Mouse (Mus musculus) heart, embryonic 14.5 days (tissue): Measurements from ENCODE around the gene Rufy1. TPM values are rescaled to one million over a fixed set of nuclear protein-coding genes. Genes with fewer than 3 reads are reported as not detected.
A peak's percentile ranks its signal among the peaks of the same experiment; 100 is the strongest.

ENCODE experiments used
- ATAC-seq: fragments of 200-750 bp; cut with Nextera tagmentation; 2 replicates; pipeline ENCODE4 v1.8.0; 2017; ENCODE audit warnings: low read depth, moderate TSS enrichment; ENCODE audit not compliant: insufficient number of reproducible peaks, insufficient read depth, low FRiP score
- H3K27ac ChIP-seq, 2 experiments: fragments of 200-500 bp in 1 of 2; fragments of 300-500 bp in 1 of 2; sonication (generic) in 1 of 2; replicated peaks in 1 of 2; 2 replicates each; pipeline ENCODE4 v1.5.1; 2012 to 2014; ENCODE audit warnings: low read depth in 2 of 2, low read length in 2 of 2, control low read depth in 1 of 2, mild to moderate bottlenecking in 1 of 2, mixed read lengths in 1 of 2; ENCODE audit not compliant: control insufficient read depth in 1 of 2, insufficient read depth in 1 of 2
- H3K27me3 ChIP-seq: fragments of 300-500 bp; sonication (generic); 2 replicates; pipeline ENCODE4 v1.6.1; 2014; ENCODE audit warnings: mild to moderate bottlenecking, low read length, control low read depth; ENCODE audit not compliant: control insufficient read depth, insufficient read depth
- H3K36me3 ChIP-seq: fragments of 300-500 bp; sonication (generic); 2 replicates; pipeline ENCODE4 v1.6.1; 2014; ENCODE audit warnings: mild to moderate bottlenecking, control low read depth, low read length, mixed read lengths; ENCODE audit not compliant: control insufficient read depth, insufficient read depth
- H3K4me1 ChIP-seq, 2 experiments: fragments of 200-500 bp in 1 of 2; fragments of 300-500 bp in 1 of 2; sonication (generic) in 1 of 2; 2 replicates each; pipeline ENCODE4 v1.6.1; 2012 to 2014; ENCODE audit warnings: low read length in 2 of 2, control low read depth in 1 of 2, mixed read lengths in 1 of 2; ENCODE audit not compliant: control insufficient read depth in 2 of 2, insufficient read depth in 2 of 2
- H3K4me2 ChIP-seq: fragments of 300-500 bp; sonication (generic); 2 replicates; pipeline ENCODE4 v1.6.1; 2014; ENCODE audit warnings: mild to moderate bottlenecking, low read length
- H3K4me3 ChIP-seq, 2 experiments: fragments of 200-500 bp in 1 of 2; fragments of 300-500 bp in 1 of 2; sonication (generic) in 1 of 2; 2 replicates each; pipeline ENCODE4 v1.5.1; 2012 to 2014; ENCODE audit warnings: low read length in 2 of 2, mild to moderate bottlenecking in 2 of 2, control low read depth in 1 of 2, low read depth in 1 of 2, moderate library complexity in 1 of 2; ENCODE audit not compliant: control insufficient read depth in 1 of 2, insufficient read depth in 1 of 2
- H3K9ac ChIP-seq: fragments of 300-500 bp; sonication (generic); 2 replicates; pipeline ENCODE4 v1.6.1; 2014; ENCODE audit warnings: mild to moderate bottlenecking, low read length
- H3K9me3 ChIP-seq: fragments of 300-500 bp; sonication (generic); 2 replicates; pipeline ENCODE4 v1.6.1; 2016; ENCODE audit warnings: low read length, control low read depth; ENCODE audit not compliant: control insufficient read depth
- WGBS: fragments of 180-500 bp; shearing (Covaris S2); extraction: QIAGEN DNeasy Blood & Tissue Kit; methylation state at CpG from one replicate; pipeline ENCODE4 v1.1.7; 2014; 5-methylcytosine and 5-hydroxymethylcytosine counted together
- polyA plus RNA-seq: library from polyadenylated mRNA; unstranded; fragments of >200 nt; fragmentation: Nextera tagmentation; extraction: Ambion mirVana; gene quantifications from 2 replicates; pipeline ENCODE4 v1.2.1, GENCODE M21; 2014

Rufy1 gene
- polyA plus RNA-seq, 1 experiment from 2014 or later, result 28.6 TPM

- no peak overlapping the region for H3K27ac ChIP-seq
- 2% methylated on average over 74 of the region's 74 CpGs for WGBS
- ATAC-seq, result peak; percentile 45; the same call in 1 of the 2 replicates
These were observed 71.7 kb downstream of the Rufy1 start for GRCm38 (mm10) chr11:50358950-50359861.

GRCm38 (mm10) chr11:50355395-50355794, 75.5 kb downstream of the Rufy1 start:
- no peak overlapping the region for H3K9ac ChIP-seq
- peaks cover 3% of the 10 kb centered on the region; the same call in 1 of the 2 replicates for H3K27me3 ChIP-seq
- no peaks in the 10 kb centered on the region for H3K36me3 ChIP-seq
- no peak overlapping the region for H3K4me3 ChIP-seq
- WGBS, result 33% methylated on average over 1 of the region's 1 CpGs
- H3K4me1 ChIP-seq, result no peaks in the 10 kb centered on the region
- H3K9me3 ChIP-seq, result no peaks in the 10 kb centered on the region
- no peak for ATAC-seq
- H3K4me2 ChIP-seq, result no peak overlapping the region
- H3K27ac ChIP-seq, result no peak overlapping the region

More at GRCm38 (mm10) chr11:50358950-50359861, 71.7 kb downstream of the Rufy1 start:
- Histone ChIP-seq H3K9ac (peak overlapping the region; percentile 73), H3K36me3 (no peaks in the 10 kb centered on the region), H3K4me3 (peak overlapping the region; percentile 68 to 69), H3K4me1 (no peaks in the 10 kb centered on the region), H3K9me3 (no peaks in the 10 kb centered on the region), H3K4me2 (peak overlapping the region; percentile 97), H3K27me3 (peaks cover 7% of the 10 kb centered on the region; the same call in 1 of the 2 replicates)

- ATAC-seq, result no peak
- Histone ChIP-seq H3K27ac (no peak overlapping the region), H3K4me1 (no peaks in the 10 kb centered on the region), H3K4me3 (no peak overlapping the region), H3K4me2 (no peak overlapping the region), H3K9me3 (no peaks in the 10 kb centered on the region), H3K9ac (no peak overlapping the region), H3K36me3 (no peaks in the 10 kb centered on the region), H3K27me3 (peaks cover 3% of the 10 kb centered on the region; the same call in 1 of the 2 replicates)
- WGBS, result 69% methylated on average over 3 of the region's 3 CpGs
These were observed 76.1 kb downstream of the Rufy1 start for GRCm38 (mm10) chr11:50354851-50355250.

- Histone ChIP-seq H3K9me3 (no peaks in the 10 kb centered on the region), H3K4me1 (no peaks in the 10 kb centered on the region), H3K4me2 (no peak within 1 kb of the TSS), H3K27ac (no peak within 1 kb of the TSS), H3K36me3 (no peaks in the 10 kb centered on the region), H3K4me3 (no peak within 1 kb of the TSS), H3K9ac (no peak within 1 kb of the TSS), H3K27me3 (peaks cover 3% of the 10 kb centered on the region; the same call in 1 of the 2 replicates)
- no peak for ATAC-seq
These were observed 76.8 kb downstream of the Rufy1 start, which contains the start of gene Cby3 for GRCm38 (mm10) chr11:50354162-50354561. Gene Cby3, plus strand, starts transcription at chr11:50354462.

GRCm38 (mm10) chr11:50352177-50352576, 78.7 kb downstream of the Rufy1 start:
- no peaks in the 10 kb centered on the region for H3K36me3 ChIP-seq
- WGBS, result 75% methylated on average over 2 of the region's 2 CpGs

GRCm38 (mm10) chr11:50346256-50347032, 84.5 kb downstream of the Rufy1 start:
- ATAC-seq, result no peak
- H3K4me1 ChIP-seq, result no peaks in the 10 kb centered on the region
- no peak overlapping the region for H3K27ac ChIP-seq
- no peaks in the 10 kb centered on the region for H3K36me3 ChIP-seq
- WGBS, result 88% methylated on average over 9 of the region's 9 CpGs
- no peak overlapping the region for H3K4me2 ChIP-seq
- H3K27me3 ChIP-seq, result no peaks in the 10 kb centered on the region
- no peaks in the 10 kb centered on the region for H3K9me3 ChIP-seq
- H3K4me3 ChIP-seq, result no peak overlapping the region
- no peak overlapping the region for H3K9ac ChIP-seq

More at GRCm38 (mm10) chr11:50352177-50352576, 78.7 kb downstream of the Rufy1 start:
- no peak overlapping the region for H3K9ac ChIP-seq
- H3K9me3 ChIP-seq, result no peaks in the 10 kb centered on the region
- no peak overlapping the region for H3K4me3 ChIP-seq
- no peaks in the 10 kb centered on the region for H3K27me3 ChIP-seq
- no peak overlapping the region for H3K27ac ChIP-seq
- no peak overlapping the region for H3K4me2 ChIP-seq
- ATAC-seq, result no peak
- H3K4me1 ChIP-seq, result no peaks in the 10 kb centered on the region

GRCm38 (mm10) chr11:50345486-50345885, 85.4 kb downstream of the Rufy1 start:
- Histone ChIP-seq H3K9ac (no peak overlapping the region), H3K4me3 (no peak overlapping the region), H3K9me3 (no peaks in the 10 kb centered on the region), H3K27me3 (no peaks in the 10 kb centered on the region), H3K36me3 (no peaks in the 10 kb centered on the region), H3K4me2 (no peak overlapping the region), H3K27ac (no peak overlapping the region), H3K4me1 (no peaks in the 10 kb centered on the region)
- WGBS, result 78% methylated on average over 4 of the region's 4 CpGs
- no peak for ATAC-seq
